Mouse (Mus musculus) adrenal gland, adult (tissue): ENCODE results near the gene Gm10800.
"Not testable (repeated sequence)": the region's sequence is repeated elsewhere in the genome, so short reads cannot be mapped to it uniquely, and the experiment has no call there.

Experiments used
- DNase-seq, 2 experiments: peaks; one replicate each; pipeline ENCODE4 v3.0.0; 2022 to 2023; ENCODE audit warnings: low spot score in 1 of 2; ENCODE audit not compliant: inconsistent age in 2 of 2

The Gm10800 gene

GRCm38 (mm10) chr2:98667201-98667600, at the start of gene Gm10800:
Gene Gm10800, minus strand, starts transcription at chr2:98667301.
- not testable (repeated sequence) for DNase-seq

- no peak for DNase-seq
These were observed 30.4 kb upstream of the Gm10800 start for GRCm38 (mm10) chr2:98697533-98697932.

- not testable (repeated sequence) for DNase-seq
These were observed 5.2 kb downstream of the Gm10800 start, which contains the start of gene Gm10801 for GRCm38 (mm10) chr2:98661937-98662336. Gene Gm10801, plus strand, starts transcription at chr2:98662237.
